ENCODE assay signal across 10 mouse cellular contexts in the genomic region with DNA sequence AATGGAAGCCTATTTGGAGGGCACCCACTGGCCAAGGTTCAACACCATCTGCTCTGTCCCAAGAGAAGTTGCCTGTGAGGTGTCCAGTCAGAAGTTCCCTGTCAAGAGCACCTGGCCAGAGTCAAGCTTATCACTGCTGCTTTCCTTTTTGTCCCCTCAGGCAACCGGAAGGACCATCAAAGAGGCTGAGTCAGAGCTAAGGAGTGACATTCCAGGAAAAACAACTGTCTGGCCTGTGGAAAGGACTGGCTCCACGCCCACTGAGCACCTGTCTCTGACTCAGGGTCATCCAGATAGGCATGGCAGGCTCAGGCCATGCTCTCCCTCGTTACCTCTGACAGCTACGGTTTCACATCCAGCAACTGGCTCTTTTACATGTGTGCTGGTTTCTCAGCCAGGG.
A peak's percentile ranks its signal among the peaks of the same experiment; 100 is the strongest.
DNase-seq lines count a peak whose midpoint lies in the region; ATAC-seq and TF ChIP-seq lines count a peak whose summit lies in the region.
"Had no signal": no experiment of that assay in that cellular context is flagged by ENCODE, and none has a peak within 500 bp of the region (broad histone marks: within the 10 kb centered on the region; RNA-seq: fewer than 3 reads in every experiment).

No protein-coding gene starts in this region.

- no peak for TF ChIP-seq POLR2A in liver, adult 2 months (IDR thresholded peaks at IDR 0.05; ENCODE audit: extremely low read depth, insufficient read depth, low read length)
- no peak for TF ChIP-seq POLR2A in myocyte (IDR thresholded peaks at IDR 0.05; ENCODE audit: insufficient read length, low read depth)

- DNase-seq in liver, adult 2 months (ENCODE audit: extremely low read depth, low read depth, low spot score) = peak; percentile 38
- no peak for DNase-seq in liver, embryonic 11.5 days (ENCODE audit: low spot score)
- peak; percentile 16 for DNase-seq in NIH3T3 (ENCODE audit: low read depth)
- DNase-seq in gastrocnemius, adult 2 months = peak; percentile 89
- DNase-seq in spleen, postnatal 4 days (ENCODE audit: low spot score in 2 of 2) = no peak
- no peak for DNase-seq in thymus, postnatal 10 days (ENCODE audit: low spot score in 2 of 2)
- DNase-seq: heart, postnatal 4 days; thymus, postnatal 36 days had no signal

- no peak for TF ChIP-seq CTCF in liver, adult 2 months (IDR thresholded peaks at IDR 0.05; ENCODE audit: low read depth, low read length)
- TF ChIP-seq CTCF in gastrocnemius, adult 2 months (IDR thresholded peaks at IDR 0.05) = no peak

- no peak for ATAC-seq in liver, embryonic 11.5 days (replicated peaks; ENCODE audit: low FRiP score)
- no peak for ATAC-seq in erythroblast, adult 5-6 weeks (replicated peaks; ENCODE audit: low FRiP score, poor library complexity, severe bottlenecking)

- no peak overlapping the region for H3K27ac ChIP-seq in liver, adult 2 months (replicated peaks; ENCODE audit: insufficient read depth, low read depth, low read length)
- no peak overlapping the region for H3K27ac ChIP-seq in liver, embryonic 11.5 days (ENCODE audit: low read depth, low read length)
- H3K27ac ChIP-seq in gastrocnemius, adult 2 months = peak overlapping the region; percentile 79

- H3K9ac ChIP-seq in liver, adult 2 months (ENCODE audit: low read depth, low read length) = no peak overlapping the region
- no peak overlapping the region for H3K9ac ChIP-seq in liver, embryonic 11.5 days (ENCODE audit: low read depth, low read length)

- no peaks in the 10 kb centered on the region for H3K9me3 ChIP-seq in liver, embryonic 11.5 days (ENCODE audit: control insufficient read depth, low read length)

- H3ac ChIP-seq in myocyte (ENCODE audit: control insufficient read depth, insufficient read length) = no peak overlapping the region

- no peak overlapping the region for H3K4me2 ChIP-seq in liver, embryonic 11.5 days
- no peak overlapping the region for H3K4me2 ChIP-seq in myocyte (ENCODE audit: low read depth)

- H3K79me2 ChIP-seq in liver, adult 2 months (ENCODE audit: control insufficient read depth, insufficient read depth, low read length) = peaks cover 6% of the 10 kb centered on the region; the same call in 1 of the 2 replicates
- H3K79me2 ChIP-seq in myocyte (ENCODE audit: control insufficient read depth, insufficient read depth) = no peaks in the 10 kb centered on the region

- 45% methylated on average over 4 of the region's 4 CpGs for WGBS in liver, adult 2 months
- 63% methylated on average over 4 of the region's 4 CpGs for WGBS in liver, embryonic 11.5 days

- H3K4me3 ChIP-seq in liver, adult 2 months (ENCODE audit: insufficient read depth, low read depth, low read length) = no peak overlapping the region
- H3K4me3 ChIP-seq in liver, embryonic 11.5 days (ENCODE audit: low read depth, low read length) = no peak overlapping the region
- H3K4me3 ChIP-seq in gastrocnemius, adult 2 months = peak overlapping the region; percentile 20; the same call in 1 of the 2 replicates
- no peak overlapping the region for H3K4me3 ChIP-seq in myocyte

- H3K4me1 ChIP-seq in liver, adult 2 months (ENCODE audit: control insufficient read depth, insufficient read depth, low read length) = peaks cover 1% of the 10 kb centered on the region; the same call in 1 of the 2 replicates
- peaks cover 37% of the 10 kb centered on the region for H3K4me1 ChIP-seq in liver, embryonic 11.5 days (replicated peaks; ENCODE audit: control insufficient read depth, insufficient read depth, low read length)

- no peaks in the 10 kb centered on the region for H3K27me3 ChIP-seq in liver, adult 2 months (ENCODE audit: control insufficient read depth, insufficient read depth, low read length)
- no peaks in the 10 kb centered on the region for H3K27me3 ChIP-seq in liver, embryonic 11.5 days (replicated peaks; ENCODE audit: control insufficient read depth, insufficient read depth, low read length)
- H3K27me3 ChIP-seq in myocyte (ENCODE audit: control insufficient read depth, insufficient read depth, insufficient read length) = no peaks in the 10 kb centered on the region

- no peaks in the 10 kb centered on the region for H3K36me3 ChIP-seq in liver, adult 2 months (ENCODE audit: control insufficient read depth, insufficient read depth, low read length)
- H3K36me3 ChIP-seq in liver, embryonic 11.5 days (ENCODE audit: control insufficient read depth, insufficient read depth, low read length) = no peaks in the 10 kb centered on the region
- H3K36me3 ChIP-seq in myocyte (ENCODE audit: control insufficient read depth, insufficient read depth) = no peaks in the 10 kb centered on the region

- intact Hi-C loops in gastrocnemius, adult 2 months (cut with DNase I) = no loop called here

TF ChIP-seq in myocyte, 11 proteins besides CTCF, POLR2A, EP300 and RAD21:
- TF ChIP-seq CEBPB (IDR thresholded peaks at IDR 0.05; ENCODE audit: insufficient read depth, poor library complexity, severe bottlenecking) (no peak), MYOG (IDR thresholded peaks at IDR 0.05; ENCODE audit: control insufficient read depth in 1 of 3, insufficient read depth in 1 of 3, insufficient read length in 2 of 3, low read depth in 2 of 3) (peak; percentile 80 to 98 (median 88)), SRF (IDR thresholded peaks at IDR 0.05; ENCODE audit: control insufficient read depth, insufficient read length, low read depth) (no peak), TCF12 (IDR thresholded peaks at IDR 0.05; ENCODE audit: insufficient read depth, poor library complexity, severe bottlenecking) (peak; percentile 84), TCF3 (IDR thresholded peaks at IDR 0.05; ENCODE audit: insufficient read length, low read depth) (peak; percentile 86), POLR2AphosphoS2 (IDR thresholded peaks at IDR 0.05; ENCODE audit: insufficient read length, low read depth) (no peak), E2F4 (IDR thresholded peaks at IDR 0.05; ENCODE audit: insufficient read depth) (no peak), MYOD1 (IDR thresholded peaks at IDR 0.05; ENCODE audit: control insufficient read depth in 1 of 3, insufficient read length in 2 of 3, low read depth in 2 of 3) (peak in 2 of 3 experiments; percentile 93 to 99), USF1 (IDR thresholded peaks at IDR 0.05; ENCODE audit: low read depth) (no peak), MAX (IDR thresholded peaks at IDR 0.05; ENCODE audit: low read depth) (no peak), REST (IDR thresholded peaks at IDR 0.05; ENCODE audit: insufficient read depth, insufficient read length) (no peak)

Comparison
In these comparisons a context has a peak if more than half of its experiments do, and no peak if none do; other contexts are left out.
1. DNase-seq: peak in liver, adult 2 months (single experiment), NIH3T3 (single experiment) and gastrocnemius, adult 2 months (single experiment); none in liver, embryonic 11.5 days (single experiment), spleen, postnatal 4 days (0 of 2) and thymus, postnatal 10 days (0 of 2).